Mouse (Mus musculus): ENCODE data around the gene Mansc1.

GRCm38 (mm10) chr6:134559635-134560034 lies 72.7 kb downstream of the Mansc1 start:
- TF ChIP-seq POLR2A (IDR thresholded peaks at IDR 0.05; ENCODE audit: control insufficient read depth, low read depth, low read length), result no peak
- TF ChIP-seq CTCF (IDR thresholded peaks at IDR 0.05; ENCODE audit: control insufficient read depth, insufficient read depth, insufficient replicate concordance, low read depth, low read length), result no peak

Data from testis, adult 2 months (tissue).